Mouse (Mus musculus) spleen, postnatal 10 days (tissue): ENCODE results near the gene Zfp61.
"Not testable (repeated sequence)": the region's sequence is repeated elsewhere in the genome, so short reads cannot be mapped to it uniquely, and the experiment has no call there.

Experiments used
- DNase-seq, 2 experiments: peaks; one replicate each; pipeline ENCODE4 v3.0.0; 2021 to 2022; ENCODE audit warnings: low spot score in 2 of 2

Gene Zfp61

DNA sequence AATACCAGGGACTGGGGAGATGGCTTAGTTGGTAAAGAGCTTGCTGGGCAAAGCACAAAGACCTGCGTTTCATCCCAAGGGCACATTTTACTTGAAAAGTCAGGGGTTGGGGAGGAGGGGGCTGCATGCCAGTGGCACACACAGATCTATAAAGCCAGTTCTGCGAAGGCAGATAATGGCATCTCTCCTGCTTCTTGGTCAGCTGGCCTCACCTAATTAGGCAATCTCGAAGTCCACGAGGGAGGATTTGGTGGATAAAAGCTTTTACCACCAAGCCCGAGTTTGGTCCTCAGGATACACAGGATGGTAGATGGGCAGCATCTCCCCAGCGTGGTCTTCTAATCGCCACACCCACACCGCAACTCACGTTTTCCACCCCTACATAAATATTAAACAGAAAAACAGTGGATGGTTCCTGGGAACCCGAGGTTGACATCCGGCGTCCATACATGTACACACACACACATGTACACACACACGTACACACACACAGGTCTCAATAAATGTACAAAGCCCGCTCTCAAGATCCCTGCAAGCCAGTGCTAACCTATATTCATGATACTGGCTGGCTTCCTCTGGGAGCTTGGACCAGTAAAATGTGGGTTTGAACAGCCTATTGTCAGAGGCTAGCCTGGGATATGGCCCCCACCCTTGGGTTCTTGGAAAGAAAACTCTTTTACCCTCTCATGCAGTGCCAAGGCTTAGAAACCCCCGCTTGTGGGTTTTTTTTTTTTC lies 3.5 kb downstream of the Zfp61 start:
- DNase-seq: no peak

DNA sequence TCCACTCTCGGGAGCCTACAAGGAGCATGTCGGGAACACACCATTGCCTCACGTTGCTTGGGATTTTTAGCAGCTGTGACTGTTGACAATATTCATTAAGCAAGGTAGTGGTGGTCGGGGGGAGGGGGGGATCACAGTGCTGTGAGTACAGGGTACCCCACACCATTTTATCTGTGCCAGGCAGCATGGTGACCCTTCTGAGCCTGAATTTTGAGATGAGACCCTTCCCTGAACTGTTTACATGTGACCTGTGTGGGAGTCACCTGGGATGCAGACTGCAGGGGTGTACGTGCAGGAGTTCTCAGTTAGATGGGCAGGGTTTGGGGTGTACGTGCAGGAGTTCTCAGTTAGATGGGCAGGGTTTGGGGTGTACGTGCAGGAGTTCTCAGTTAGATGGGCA lies 4.6 kb downstream of the Zfp61 start:
- no peak for DNase-seq

DNA sequence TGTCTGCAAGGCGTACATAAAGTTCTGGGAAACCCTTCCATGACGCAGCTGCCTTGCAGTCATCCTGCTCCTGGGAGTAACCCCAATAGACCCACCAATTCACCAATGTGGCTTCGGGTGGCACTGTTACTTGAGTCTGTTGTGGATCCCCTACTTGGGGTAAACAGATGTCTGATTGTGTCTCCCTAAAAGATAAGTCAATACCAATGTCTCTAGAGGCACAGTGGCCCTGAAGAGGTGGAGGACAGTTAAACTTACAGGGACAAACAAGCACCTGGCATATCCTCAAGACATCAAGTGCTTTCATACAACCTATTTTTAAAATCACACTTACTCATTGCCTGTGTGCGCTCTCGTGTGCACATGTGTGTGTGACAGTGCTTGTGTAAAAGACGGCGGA lies 5.7 kb downstream of the Zfp61 start:
- no peak for DNase-seq

DNA sequence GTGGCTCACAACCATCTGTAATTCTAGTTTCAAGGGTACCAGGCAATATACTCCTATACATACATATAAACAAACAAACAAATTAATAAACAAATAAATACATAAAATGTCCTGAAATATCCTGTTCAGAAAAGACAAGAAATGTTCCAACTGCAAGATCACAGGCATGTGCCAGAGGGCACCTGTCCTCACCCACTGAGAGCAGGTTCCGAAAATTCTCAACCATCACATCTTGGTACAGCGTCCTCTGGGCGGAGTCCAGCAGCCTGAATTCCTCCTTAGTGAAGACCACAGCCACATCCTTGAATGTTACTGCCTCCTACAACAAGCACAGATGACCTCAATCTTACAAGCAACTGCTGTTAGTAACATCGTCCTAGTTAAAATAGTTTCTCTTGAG lies 6.3 kb downstream of the Zfp61 start:
- DNase-seq: no peak

DNA sequence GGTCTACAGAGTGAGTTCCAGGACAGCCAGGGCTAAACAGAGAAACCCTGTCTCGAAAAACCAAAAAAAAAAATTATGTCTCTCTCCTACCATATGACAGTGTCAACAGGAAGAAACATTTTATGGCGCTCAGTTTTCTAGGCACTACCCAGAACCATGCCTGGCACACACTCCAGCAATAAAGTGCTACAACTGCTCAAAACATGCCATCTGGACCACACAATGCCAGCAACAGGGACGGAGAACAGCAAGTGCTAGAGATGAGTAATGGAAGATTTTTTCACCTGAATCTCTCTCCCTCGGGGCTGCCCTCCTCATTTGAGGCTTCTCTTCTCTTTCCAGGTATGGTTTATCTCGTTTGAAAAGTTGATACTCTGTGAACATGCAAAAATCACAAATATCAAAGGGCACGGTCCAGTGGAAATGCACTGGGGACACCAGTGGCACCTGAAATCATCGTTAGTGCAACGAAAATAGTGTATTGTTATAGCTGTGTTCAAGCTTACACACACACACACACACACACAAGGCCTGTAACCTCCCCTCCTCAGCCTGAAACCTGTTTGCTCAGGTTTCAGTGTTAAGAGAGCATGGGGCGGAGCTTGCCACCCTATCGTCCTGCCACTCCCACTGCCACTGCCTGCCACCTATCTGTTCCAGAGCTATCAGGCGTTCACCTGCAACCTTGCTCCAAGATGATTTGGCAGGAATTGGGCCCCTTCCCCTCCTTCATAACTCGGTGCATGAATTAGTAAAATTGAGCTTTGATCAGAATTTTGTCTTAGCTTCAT lies 7.8 kb downstream of the Zfp61 start:
- no peak for DNase-seq

DNA sequence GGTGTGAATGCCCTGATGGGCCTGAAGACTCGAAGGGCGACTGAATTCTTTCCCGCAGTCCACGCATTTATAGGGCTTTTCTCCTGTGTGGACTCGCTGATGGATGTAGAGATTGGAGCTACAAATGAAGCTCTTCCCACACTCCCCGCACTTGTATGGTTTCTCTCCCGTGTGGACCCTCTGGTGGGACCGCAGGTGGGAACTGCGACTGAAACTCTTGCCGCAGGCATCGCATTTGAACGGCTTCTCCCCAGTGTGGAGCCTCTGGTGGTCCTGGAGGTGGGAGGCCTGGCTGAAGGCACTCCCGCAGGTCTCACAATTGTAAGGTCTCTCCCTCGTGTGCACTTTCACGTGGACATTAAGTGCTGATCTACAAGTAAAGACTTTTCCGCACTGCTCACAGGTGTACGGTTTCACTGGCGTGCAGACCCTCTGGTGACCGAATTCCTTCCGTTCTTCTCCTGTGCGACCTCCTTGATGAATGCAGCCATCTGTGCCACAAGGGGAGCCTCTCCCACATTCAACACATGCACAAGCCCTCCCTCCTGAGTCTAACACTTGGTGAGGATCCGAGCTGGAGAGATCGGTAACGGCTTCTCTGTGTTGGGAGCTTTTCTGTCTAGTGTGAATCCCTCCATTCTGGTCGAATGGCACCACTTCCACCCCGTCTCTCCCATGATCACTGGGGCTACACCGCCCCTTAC lies 9.5 kb downstream of the Zfp61 start:
- no peak for DNase-seq

DNA sequence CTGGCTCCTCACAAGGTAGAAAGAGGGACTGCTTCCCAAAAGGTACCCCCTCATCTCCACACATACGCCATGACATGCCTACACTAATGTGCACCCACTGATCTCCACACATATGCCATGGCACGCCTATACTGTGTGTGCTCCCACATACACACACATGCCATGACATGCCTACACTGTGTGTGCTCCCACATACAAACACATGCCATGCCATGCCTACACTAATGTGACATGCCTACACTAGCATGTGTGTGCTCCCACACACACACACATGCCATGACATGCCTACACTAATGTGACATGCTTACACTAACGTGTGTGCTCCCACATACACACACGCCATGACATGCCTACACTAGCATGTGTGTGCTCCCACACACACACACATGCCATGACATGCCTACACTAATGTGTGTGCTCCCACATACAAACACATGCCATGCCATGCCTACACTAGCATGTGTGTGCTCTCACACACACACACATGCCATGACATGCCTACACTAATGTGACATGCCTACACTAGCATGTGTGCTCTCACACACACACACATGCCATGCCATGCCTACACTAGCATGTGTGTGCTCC lies 10.8 kb downstream of the Zfp61 start:
- no peak for DNase-seq

DNA sequence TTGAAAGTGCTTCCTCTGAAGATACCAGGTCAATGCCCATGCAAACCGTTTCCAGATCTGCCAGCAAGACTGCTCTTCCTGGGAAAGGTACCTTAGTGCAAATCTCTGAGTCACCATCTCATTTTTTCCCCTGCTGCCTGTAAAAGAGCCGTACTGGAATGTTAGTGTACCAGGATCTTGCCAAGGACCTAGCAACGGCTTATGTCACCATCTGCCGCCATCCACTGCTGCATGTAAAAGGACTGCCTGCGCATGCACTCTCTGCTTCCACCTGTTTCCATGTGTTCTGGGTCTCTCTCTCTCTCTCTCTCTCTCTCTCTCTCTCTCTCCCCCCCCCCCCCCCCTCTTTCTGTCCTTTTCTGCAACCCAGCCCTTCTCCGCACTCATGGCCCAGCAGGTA lies 12.5 kb downstream of the Zfp61 start:
- DNase-seq: no peak

DNA sequence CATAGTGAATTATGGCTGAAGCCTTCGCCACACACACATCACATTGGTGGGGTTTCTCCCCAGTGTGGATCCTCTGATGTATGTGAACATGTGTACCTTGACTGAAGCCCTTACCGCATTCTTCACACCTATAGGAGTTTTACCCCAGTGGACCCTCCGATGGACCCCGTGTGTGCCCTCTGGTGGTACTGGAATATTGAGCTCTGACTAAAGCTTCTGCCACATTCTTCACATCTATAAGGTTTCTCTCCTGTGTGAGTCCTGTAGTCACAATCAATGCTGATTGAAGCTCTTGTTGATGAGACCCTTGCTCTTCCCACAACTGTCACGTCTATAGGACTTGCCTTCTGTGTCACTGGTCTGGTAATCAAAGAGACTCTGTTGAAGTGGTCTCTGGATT lies 13.4 kb downstream of the Zfp61 start:
- DNase-seq: no peak

DNA sequence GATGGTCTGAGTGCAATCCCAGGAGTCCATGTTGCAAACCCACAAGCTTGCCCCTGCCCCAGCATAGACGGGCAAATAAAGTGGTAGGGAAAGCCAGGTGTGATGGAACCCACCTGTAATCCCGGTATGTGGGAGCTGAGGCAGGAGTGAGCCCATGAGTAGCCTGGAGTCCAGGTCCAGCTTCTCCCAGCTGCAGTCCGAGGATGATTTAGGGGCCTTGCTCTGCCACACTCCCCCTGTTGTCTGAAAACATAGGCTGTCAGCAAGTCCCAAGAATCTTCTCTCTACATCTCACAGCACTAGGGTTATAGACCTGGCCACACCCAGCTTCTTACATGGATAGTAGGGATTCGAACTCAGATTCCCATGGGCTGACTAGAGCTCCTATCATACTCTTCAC lies 14.1 kb downstream of the Zfp61 start:
- DNase-seq: no peak

DNA sequence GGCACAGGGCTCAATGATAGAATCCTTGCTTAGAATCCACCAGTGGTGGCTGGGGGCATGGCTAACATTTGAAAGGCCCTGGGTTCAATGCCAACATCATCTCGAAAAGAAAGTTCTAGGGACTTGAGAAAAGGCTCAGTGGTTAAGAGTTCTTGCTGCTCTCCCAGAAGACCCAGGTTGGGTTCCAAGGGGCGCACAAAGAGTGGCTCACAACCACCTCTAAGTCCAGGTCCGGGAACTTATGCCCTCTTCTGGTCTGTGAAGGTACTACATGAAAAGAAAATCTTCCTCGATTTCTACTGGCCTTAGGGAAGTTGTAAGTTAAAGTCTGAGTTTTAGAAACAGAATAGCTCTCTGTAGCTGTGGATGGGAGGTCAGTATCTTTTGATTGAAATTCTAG lies 14.9 kb downstream of the Zfp61 start:
- no peak for DNase-seq

DNA sequence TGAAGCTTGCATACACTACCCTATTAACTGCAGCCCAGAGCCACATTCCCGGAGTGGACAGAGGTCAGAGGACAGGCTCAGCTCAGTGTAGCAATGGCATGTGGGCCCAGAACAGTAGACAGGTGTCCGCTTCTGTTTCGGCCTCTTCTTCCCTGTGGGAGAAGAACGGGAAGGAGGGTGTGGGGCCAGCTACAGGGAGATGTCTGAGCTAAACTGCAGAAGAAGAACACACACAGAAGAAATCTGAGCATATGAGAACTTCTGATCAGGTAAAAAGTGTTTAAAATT lies 20.2 kb downstream of the Zfp61 start:
- no peak for DNase-seq

DNA sequence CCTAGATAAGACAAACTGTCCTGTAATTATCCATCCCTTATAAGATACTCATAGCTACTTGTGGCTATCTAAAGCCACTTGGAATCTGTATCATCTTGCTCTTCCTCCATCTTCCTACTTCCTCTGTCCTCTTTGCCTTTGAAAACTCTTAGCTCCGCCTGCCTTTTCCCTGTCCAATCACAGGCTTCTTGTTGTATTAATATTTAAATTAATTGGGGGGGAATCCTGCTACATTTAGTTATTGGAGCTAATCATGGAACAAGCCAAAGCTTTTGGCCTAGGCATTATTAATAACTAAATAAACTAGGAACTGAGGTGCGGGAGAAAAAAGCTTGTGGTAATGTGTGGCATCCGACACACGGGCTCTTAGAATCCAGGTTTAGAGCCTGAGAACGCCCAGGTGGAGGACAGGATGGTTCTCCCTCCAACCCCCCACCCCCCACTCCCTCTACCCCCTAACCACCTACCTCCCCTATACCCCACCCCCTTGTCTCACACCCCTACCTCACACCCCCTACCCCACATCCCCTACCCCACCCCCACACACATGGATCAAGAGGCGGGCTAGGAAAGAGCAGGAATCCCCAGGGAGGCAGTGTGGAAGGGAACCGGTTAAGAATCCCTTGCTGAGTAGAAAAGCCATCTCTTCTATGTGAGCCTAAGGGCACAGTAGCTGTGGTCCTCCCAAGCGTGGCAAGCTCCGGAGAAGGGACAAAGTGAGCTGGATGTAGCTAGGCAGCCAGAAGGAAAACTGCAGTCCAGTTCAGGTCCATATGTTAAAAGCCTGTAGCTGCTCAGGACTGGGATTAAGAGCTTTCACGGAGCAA lies 20.8 kb downstream of the Zfp61 start:
- no peak for DNase-seq

DNA sequence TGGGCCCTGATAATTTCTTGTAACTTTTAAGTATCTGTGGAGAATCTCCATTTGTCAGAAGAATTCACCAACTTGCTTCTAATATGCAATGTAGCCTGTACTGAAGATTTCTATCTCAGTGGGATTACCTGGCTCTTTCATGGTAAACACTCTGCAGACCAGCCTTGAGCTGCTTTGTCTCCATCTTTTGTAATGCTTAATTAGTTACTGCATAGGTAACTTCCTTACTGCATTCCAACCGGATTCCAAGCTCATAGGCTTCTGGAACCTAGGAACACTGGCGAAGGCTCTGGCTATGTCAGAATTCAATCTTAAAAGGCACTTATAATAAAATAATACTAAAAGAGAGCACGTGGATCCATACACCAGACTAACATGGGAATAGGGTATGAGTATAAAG lies 22.3 kb downstream of the Zfp61 start:
- not testable (repeated sequence) for DNase-seq

DNA sequence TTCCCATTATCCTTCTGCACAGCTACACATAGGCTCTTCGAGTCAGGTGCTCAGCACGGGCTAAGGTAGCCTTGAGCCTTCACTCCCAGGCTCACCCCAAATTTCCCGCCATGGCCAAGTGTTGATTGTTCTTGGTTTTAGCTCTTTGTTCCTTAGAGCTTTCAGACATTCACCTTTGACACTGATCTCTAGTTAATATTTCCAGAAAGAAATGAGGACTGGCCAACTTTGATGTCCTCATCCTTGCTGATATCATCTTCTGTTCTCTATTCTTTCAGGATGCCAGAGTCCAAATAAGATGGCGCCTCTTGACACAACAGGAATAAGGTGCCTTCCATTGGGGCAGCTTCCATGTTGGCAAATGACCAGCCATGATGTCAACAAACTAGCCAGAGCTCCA lies 26.6 kb downstream of the Zfp61 start:
- DNase-seq: no peak

DNA sequence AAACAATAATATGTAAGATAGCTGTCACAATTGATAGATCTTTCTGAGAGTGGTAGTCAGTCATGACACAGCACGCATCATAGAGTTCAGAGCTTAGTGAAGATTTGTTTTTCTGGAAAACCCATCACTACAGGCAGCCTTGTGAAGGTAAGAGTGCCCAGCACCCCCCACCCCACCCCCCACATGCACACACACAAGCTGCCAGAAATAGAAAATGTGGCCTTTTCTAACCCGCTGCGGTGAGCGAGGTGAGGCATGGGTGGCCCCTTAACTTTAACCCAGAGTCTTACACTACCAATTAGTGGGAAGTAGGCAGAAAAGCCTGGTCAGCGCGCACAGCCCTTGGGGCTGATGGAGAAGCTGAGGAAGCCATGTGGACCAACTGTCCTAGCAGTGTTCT lies 29.8 kb downstream of the Zfp61 start:
- DNase-seq: no peak

DNA sequence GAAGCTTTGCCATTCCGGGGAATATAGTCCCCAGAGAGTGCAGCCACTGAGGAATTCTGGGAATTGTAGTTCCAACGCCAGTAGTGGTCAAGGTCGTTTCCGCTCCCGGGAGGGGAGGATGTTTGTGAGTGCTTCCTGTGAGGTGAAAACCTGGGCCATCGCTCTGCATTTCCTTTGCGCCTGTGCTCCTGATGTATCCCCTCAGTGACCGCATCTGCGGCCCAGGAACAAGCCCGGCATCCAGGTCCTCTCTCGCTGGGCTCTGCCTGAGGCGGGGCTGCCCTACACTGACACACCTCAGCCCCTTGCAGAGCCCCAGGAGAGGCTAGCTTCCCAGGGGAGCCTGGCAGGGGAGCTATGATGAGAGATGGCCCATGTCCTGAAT lies 30.8 kb downstream of the Zfp61 start, which contains the start of gene Zfp93:
Gene Zfp93 (plus strand): TSS at position 133 of the 385 bp plus-strand sequence.
- peak; percentile 10 to 40 for DNase-seq

DNA sequence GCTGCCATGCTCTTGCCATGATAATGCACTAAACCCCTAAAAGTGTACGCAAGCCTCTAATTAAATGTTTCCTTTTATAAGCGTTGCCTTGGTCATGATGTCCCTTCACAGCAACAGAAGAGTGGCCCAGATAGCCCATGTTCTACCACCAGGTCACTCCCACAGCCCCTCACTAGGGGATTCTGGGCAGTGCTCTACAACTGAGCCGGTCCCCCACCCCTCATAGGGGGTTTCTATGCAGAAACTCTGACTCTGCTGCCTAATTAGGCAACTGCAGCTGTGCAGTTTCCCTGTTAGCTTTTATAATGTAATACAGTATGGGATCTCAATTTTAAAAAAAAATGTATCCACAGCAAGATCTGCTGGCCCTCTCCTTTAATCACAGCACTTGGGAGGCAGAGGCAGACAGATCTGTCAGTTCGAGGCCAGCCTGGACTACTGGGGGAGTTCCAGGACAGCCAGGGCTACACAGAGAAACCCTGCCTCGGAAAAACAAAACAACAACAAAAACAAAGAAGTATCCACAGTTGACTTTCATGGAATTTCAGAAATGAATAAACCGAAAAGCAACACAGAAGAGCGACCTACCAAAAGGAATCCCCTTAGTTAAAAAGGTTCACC lies 31.3 kb downstream of the Zfp61 start:
- no peak for DNase-seq

DNA sequence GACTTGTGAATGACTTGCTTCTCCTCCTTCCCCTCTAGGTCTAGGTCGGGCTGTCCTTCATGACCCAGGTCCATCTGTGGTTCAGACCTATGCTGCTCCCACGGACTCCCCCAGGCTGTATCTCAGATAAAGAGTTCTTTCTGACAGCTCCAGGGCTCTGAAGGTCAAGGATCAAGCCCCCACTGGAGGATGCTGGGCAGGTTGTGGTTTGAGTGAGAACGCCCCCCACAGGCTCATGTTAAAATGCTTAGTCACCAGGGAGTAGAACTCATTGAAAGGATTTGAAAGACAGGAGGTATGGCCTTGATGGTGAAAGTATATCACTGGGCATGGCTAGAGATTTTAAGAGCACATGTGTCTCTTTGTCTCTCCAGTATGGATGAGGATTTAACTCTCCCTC lies 31.8 kb downstream of the Zfp61 start:
- DNase-seq: no peak

DNA sequence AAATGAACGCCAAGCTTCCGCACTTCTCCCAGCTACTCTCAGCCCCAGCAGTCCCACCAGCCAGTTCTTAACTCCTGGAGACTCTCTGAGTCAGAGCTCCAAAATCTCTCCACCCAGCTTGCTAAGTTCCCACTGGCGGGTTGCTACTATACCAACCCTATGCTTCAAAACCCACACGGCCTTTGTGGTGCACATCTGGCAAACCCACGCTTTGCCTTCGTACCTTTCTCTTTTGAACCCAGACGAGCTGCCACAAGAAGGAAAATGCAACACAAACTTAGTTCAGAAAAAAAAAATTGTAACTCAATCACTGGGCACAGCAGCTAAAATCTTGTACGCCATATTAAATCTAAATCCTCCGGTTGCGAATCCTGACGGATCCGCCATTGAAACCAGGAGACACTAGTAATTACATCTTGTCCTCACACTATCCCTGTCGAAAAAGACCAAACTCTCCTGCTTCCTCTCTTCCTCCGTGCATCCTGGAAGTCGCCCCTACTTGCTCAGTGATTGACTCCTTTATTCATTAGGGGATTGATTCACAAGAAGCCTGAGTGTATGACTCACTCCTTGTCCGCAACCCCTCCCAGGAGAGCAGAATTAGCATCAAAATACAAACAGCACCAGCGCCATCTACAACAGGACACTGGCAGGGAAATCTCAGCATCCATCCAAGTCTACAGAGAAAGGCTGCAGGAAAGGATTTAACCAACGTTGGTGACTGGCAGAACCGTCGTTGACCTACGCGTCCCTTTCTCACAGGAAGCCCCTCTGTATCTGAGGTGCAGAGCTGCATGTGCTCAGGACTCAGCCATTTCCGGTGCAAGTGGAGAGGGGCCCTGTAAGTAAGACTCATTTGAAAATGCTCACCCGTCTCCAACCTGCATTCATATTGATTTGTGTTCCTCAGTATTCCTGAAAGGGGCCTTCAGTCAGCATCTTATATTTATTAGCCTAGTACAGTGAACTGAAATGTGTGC lies 32.6 kb downstream of the Zfp61 start:
- no peak for DNase-seq
